Mouse (Mus musculus) heart, adult 10 weeks (tissue): Measurements from ENCODE around the gene Gm16368. TPM values are rescaled to one million over a fixed set of nuclear protein-coding genes. Genes with fewer than 3 reads are reported as not detected.

Source experiments
- polyA plus RNA-seq: library from polyadenylated mRNA; stranded (reverse); fragments of 350-450 nt; fragmentation: Illumina TruSeq; extraction: RNeasy Lipid Tissue Mini Kit (QIAGEN cat#74804); gene quantifications from one replicate; pipeline ENCODE4 v1.2.3, GENCODE M21; 2014; ENCODE audit warnings: low read depth, low replicate concordance

The Gm16368 gene
- not detected for polyA plus RNA-seq

GRCm38 (mm10) chr12:88083397-88083796 is at the start of gene Gm16368:
Gm16368 (plus strand) TSS chr12:88083697.

Other genes starting within 250 kb of the Gm16368 start
- gene Gm2001, start 241.4 kb upstream of the Gm16368 start, polyA plus RNA-seq: not detected
- not detected for gene Gm2016, start 209.6 kb upstream of the Gm16368 start, polyA plus RNA-seq
- gene Gm2022, start 188.3 kb upstream of the Gm16368 start, polyA plus RNA-seq: not detected
- gene Gm2035, start 163.8 kb upstream of the Gm16368 start, polyA plus RNA-seq: not detected
- gene Gm2042, start 129.6 kb upstream of the Gm16368 start, polyA plus RNA-seq: not detected
- gene Gm2075, start 71.8 kb upstream of the Gm16368 start, polyA plus RNA-seq: not detected
- not detected for gene Gm6803, start 64.9 kb upstream of the Gm16368 start, polyA plus RNA-seq
- gene Gm2056, start 56.7 kb upstream of the Gm16368 start, polyA plus RNA-seq: not detected
- gene Gm10436, start 98.4 kb downstream of the Gm16368 start, polyA plus RNA-seq: not detected
- not detected for gene Gm8332, start 166.4 kb downstream of the Gm16368 start, polyA plus RNA-seq
- gene Gm5662, start 190.8 kb downstream of the Gm16368 start, polyA plus RNA-seq: not detected
- gene Gm5039, start 240.3 kb downstream of the Gm16368 start, polyA plus RNA-seq: not detected